Mouse (Mus musculus) liver, embryonic 16.5 days (tissue): Measurements from ENCODE around the gene Zfp607b. TPM values are rescaled to one million over a fixed set of nuclear protein-coding genes. Genes with fewer than 3 reads are reported as not detected.

Source experiments
- ATAC-seq: fragments of 200-750 bp; cut with Nextera tagmentation; 2 replicates; pipeline ENCODE4 v1.8.0; 2017; ENCODE audit warnings: low read depth, mild to moderate bottlenecking, moderate number of reproducible peaks, moderate library complexity
- H3K27ac ChIP-seq: fragments of 300-500 bp; sonication (generic); 2 replicates; pipeline ENCODE4 v1.5.1; 2014; ENCODE audit warnings: mild to moderate bottlenecking, low read length
- H3K27me3 ChIP-seq: fragments of 300-500 bp; sonication (generic); 2 replicates; pipeline ENCODE4 v1.6.1; 2014; ENCODE audit warnings: low read depth, low read length, mixed read lengths; ENCODE audit not compliant: control insufficient read depth, insufficient read depth
- H3K36me3 ChIP-seq: fragments of 300-500 bp; sonication (generic); 2 replicates; pipeline ENCODE4 v1.6.1; 2014; ENCODE audit warnings: mild to moderate bottlenecking; ENCODE audit not compliant: control insufficient read depth, insufficient read depth
- H3K4me1 ChIP-seq: fragments of 300-500 bp; sonication (generic); 2 replicates; pipeline ENCODE4 v1.6.1; 2014; ENCODE audit warnings: low read depth, low read length, mixed read lengths; ENCODE audit not compliant: control insufficient read depth
- H3K4me2 ChIP-seq: fragments of 300-500 bp; sonication (generic); 2 replicates; pipeline ENCODE4 v1.6.1; 2014; ENCODE audit warnings: low read depth, low read length, mixed read lengths
- H3K4me3 ChIP-seq: fragments of 300-500 bp; sonication (generic); 2 replicates; pipeline ENCODE4 v1.5.1; 2014; ENCODE audit warnings: low read depth, mild to moderate bottlenecking, low read length
- H3K9ac ChIP-seq: fragments of 300-500 bp; sonication (generic); 2 replicates; pipeline ENCODE4 v1.6.1; 2014; ENCODE audit warnings: low read depth, low read length
- H3K9me3 ChIP-seq: fragments of 300-500 bp; sonication (generic); replicated peaks from 2 replicates; pipeline ENCODE4 v1.6.1; 2016; ENCODE audit warnings: low read length; ENCODE audit not compliant: control insufficient read depth
- WGBS: fragments of 180-500 bp; shearing (Covaris S2); extraction: QIAGEN DNeasy Blood & Tissue Kit; methylation state at CpG from one replicate; pipeline ENCODE4 v1.1.7; 2014; ENCODE audit not compliant: insufficient replicate concordance; 5-methylcytosine and 5-hydroxymethylcytosine counted together
- polyA plus RNA-seq: library from polyadenylated mRNA; unstranded; fragments of >200 nt; fragmentation: Nextera tagmentation; extraction: Ambion mirVana; gene quantifications from 2 replicates; pipeline ENCODE4 v1.2.1, GENCODE M21; 2015

Zfp607b gene
- polyA plus RNA-seq: 0.58 and 0.68 TPM in 2 replicates

- peak within 1 kb of the TSS; percentile 95 for H3K4me2 ChIP-seq
- WGBS: under 1% methylated on average over 19 of the region's 19 CpGs
- H3K27ac ChIP-seq: peak within 1 kb of the TSS; percentile 73
- ATAC-seq: peak; percentile 100
- H3K27me3 ChIP-seq: no peaks in the 10 kb centered on the region
- peaks cover 8% of the 10 kb centered on the region for H3K4me1 ChIP-seq
- H3K9ac ChIP-seq: peak within 1 kb of the TSS; percentile 77
- H3K9me3 ChIP-seq: no peaks in the 10 kb centered on the region
- H3K4me3 ChIP-seq: peak within 1 kb of the TSS; percentile 68
- H3K36me3 ChIP-seq: no peaks in the 10 kb centered on the region
Measured at GRCm38 (mm10) chr7:27688815-27689612, at the start of gene Zfp607b. Gene Zfp607b, plus strand, starts transcription at chr7:27689340.

GRCm38 (mm10) chr7:27644471-27644870 is 44.7 kb upstream of the Zfp607b start:
- Histone ChIP-seq H3K27ac (no peak overlapping the region), H3K9ac (no peak overlapping the region), H3K27me3 (no peaks in the 10 kb centered on the region), H3K36me3 (no peaks in the 10 kb centered on the region), H3K4me3 (no peak overlapping the region), H3K9me3 (no peaks in the 10 kb centered on the region), H3K4me2 (no peak overlapping the region), H3K4me1 (no peaks in the 10 kb centered on the region)
- WGBS: 25% methylated on average over 1 of the region's 1 CpGs
- ATAC-seq: no peak

GRCm38 (mm10) chr7:27646516-27646915 is 42.6 kb upstream of the Zfp607b start:
- 68% methylated on average over 7 of the region's 7 CpGs for WGBS
- H3K36me3 ChIP-seq: no peaks in the 10 kb centered on the region

DNA sequence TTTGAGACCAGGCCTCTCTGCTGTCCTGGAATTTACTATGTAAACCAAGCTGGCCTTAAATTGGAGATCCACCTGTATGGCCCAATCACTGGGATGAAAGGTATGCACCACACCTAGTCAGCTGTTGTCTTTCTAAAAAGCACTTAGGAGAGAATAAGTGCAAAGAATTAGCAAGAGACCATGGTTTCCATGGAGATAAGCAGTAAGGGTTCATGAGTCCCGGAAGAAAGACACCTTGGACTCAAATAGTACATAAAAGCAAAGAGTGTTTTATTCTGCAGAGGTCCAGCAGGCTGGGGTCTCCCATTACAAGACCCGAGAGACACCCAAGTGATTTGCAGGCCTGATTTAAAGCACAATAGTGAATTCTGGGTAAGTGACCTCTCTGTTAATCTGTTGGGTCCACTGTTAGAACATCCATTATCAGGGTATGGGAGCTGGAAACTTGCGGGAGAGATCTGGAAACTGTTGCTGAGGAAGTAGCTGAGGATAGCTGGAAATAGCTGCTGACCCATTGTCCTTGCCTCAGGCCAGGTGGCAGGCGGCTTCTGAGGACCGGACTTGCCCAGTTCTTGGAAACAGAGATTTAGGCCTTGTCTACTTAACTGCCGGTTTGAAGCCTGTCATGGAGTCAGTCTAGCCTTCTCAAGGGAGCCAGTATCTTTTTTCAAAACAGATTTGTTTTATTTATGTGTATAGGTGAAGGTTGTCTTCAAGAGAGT is 41.7 kb upstream of the Zfp607b start:
- H3K4me2 ChIP-seq: no peak overlapping the region
- no peak overlapping the region for H3K9ac ChIP-seq
- H3K36me3 ChIP-seq: no peaks in the 10 kb centered on the region
- H3K4me1 ChIP-seq: no peaks in the 10 kb centered on the region; the same call in 1 of the 2 replicates
- WGBS: 63% methylated on average over 6 of the region's 6 CpGs
- no peak overlapping the region for H3K4me3 ChIP-seq
- no peak overlapping the region for H3K27ac ChIP-seq
- no peaks in the 10 kb centered on the region for H3K9me3 ChIP-seq
- peaks cover 7% of the 10 kb centered on the region for H3K27me3 ChIP-seq
- no peak for ATAC-seq

More at GRCm38 (mm10) chr7:27646516-27646915, 42.6 kb upstream of the Zfp607b start:
- Histone ChIP-seq H3K27ac (no peak overlapping the region), H3K9ac (no peak overlapping the region), H3K9me3 (no peaks in the 10 kb centered on the region), H3K27me3 (peaks cover 2% of the 10 kb centered on the region; the same call in 1 of the 2 replicates), H3K4me1 (no peaks in the 10 kb centered on the region; the same call in 1 of the 2 replicates), H3K4me3 (no peak overlapping the region), H3K4me2 (no peak overlapping the region)
- ATAC-seq: no peak

GRCm38 (mm10) chr7:27649723-27650122 is 39.4 kb upstream of the Zfp607b start:
- Histone ChIP-seq H3K4me3 (no peak overlapping the region), H3K27me3 (peaks cover 30% of the 10 kb centered on the region), H3K27ac (no peak overlapping the region), H3K36me3 (no peaks in the 10 kb centered on the region), H3K9me3 (no peaks in the 10 kb centered on the region), H3K4me2 (no peak overlapping the region), H3K4me1 (peaks cover 3% of the 10 kb centered on the region), H3K9ac (no peak overlapping the region)
- WGBS: 76% methylated on average over 11 of the region's 11 CpGs
- ATAC-seq: no peak

GRCm38 (mm10) chr7:27650949-27651348 is 38.2 kb upstream of the Zfp607b start:
- Histone ChIP-seq H3K36me3 (no peaks in the 10 kb centered on the region), H3K9ac (no peak overlapping the region), H3K4me1 (peaks cover 3% of the 10 kb centered on the region), H3K4me2 (peak overlapping the region; percentile 33; the same call in 1 of the 2 replicates), H3K4me3 (peak overlapping the region; percentile 44), H3K9me3 (no peaks in the 10 kb centered on the region), H3K27me3 (peaks cover 42% of the 10 kb centered on the region), H3K27ac (no peak overlapping the region)
- ATAC-seq: 0 out of 2 replicates have a peak, but pooled peaks have one; percentile 24
- WGBS: under 1% methylated on average over 10 of the region's 10 CpGs

GRCm38 (mm10) chr7:27653681-27654437 is 35.3 kb upstream of the Zfp607b start, which contains the start of gene Ttc9b:
Gene Ttc9b, plus strand, starts transcription at chr7:27653915.
- Histone ChIP-seq H3K36me3 (no peaks in the 10 kb centered on the region), H3K4me1 (peaks cover 5% of the 10 kb centered on the region), H3K4me2 (no peak within 1 kb of the TSS), H3K4me3 (no peak within 1 kb of the TSS), H3K9ac (no peak within 1 kb of the TSS), H3K9me3 (no peaks in the 10 kb centered on the region), H3K27ac (no peak within 1 kb of the TSS), H3K27me3 (peaks cover 69% of the 10 kb centered on the region)
- WGBS: 5% methylated on average over 48 of the region's 62 CpGs
- ATAC-seq: no peak

DNA sequence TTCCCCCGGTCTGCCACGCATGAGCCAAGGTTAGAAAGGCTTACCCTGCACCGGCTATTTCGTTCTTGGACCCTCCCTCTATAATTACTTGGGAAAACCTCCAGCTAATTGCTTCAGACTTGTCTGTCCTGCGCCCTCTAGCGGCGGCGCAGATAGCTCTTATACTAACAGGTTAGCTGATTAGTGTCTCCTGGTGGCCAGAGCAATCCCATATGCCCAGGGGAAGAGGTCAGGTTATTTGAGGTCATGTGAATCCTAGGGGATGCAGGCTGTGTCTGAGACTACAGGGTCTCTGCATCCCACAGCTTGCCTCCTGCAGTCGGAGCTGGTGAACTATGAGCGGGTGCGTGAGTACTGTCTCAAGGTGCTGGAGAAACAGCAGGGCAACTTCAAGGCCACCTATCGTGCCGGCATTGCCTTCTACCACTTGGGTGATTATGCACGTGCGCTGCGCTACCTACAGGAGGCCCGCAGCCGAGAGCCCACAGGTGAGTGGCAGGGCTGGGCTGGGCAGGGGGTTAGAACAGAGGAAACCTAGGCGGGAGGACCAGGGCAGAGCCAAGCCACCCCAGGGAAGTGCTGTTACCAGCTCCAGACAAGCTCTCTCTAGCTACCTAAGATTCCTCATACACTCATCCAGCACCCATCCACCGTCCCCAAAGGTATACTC is 34.4 kb upstream of the Zfp607b start:
- Histone ChIP-seq H3K36me3 (no peaks in the 10 kb centered on the region), H3K4me2 (no peak overlapping the region), H3K9ac (no peak overlapping the region), H3K27ac (no peak overlapping the region), H3K9me3 (no peaks in the 10 kb centered on the region), H3K4me1 (peaks cover 10% of the 10 kb centered on the region), H3K4me3 (no peak overlapping the region), H3K27me3 (peaks cover 73% of the 10 kb centered on the region)
- ATAC-seq: no peak
- whole genome bisulfite sequencing: 47% methylated on average over 20 of the region's 20 CpGs
